Mouse (Mus musculus): ENCODE data around the gene Aadacl3. TPM values are rescaled to one million over a fixed set of nuclear protein-coding genes. Genes with fewer than 3 reads are reported as not detected.

The Aadacl3 gene
- total RNA-seq (2018; cell fraction: chromatin; rRNA removed) = not detected
- not detected for total RNA-seq (2018; cell fraction: cytosol; rRNA removed)
- not detected for total RNA-seq (2018; cell fraction: nucleus; rRNA removed)
- not detected in 3 replicates for polyA plus RNA-seq (2018)

- Histone ChIP-seq H3K4me3 (ENCODE audit: inconsistent target) (no peak within 1 kb of the TSS), H3K79me2 (ENCODE audit: inconsistent target) (no peaks in the 10 kb centered on the region), H3K36me3 (ENCODE audit: inconsistent target) (no peaks in the 10 kb centered on the region), H3K27ac (no peak within 1 kb of the TSS)
- 93% methylated on average over 3 of the region's 3 CpGs for WGBS (ENCODE audit: missing documents)
These were observed at the start of gene Aadacl3 for GRCm38 (mm10) chr4:144463656-144464055. TSS of gene Aadacl3 (minus strand) at chr4:144463756.

GRCm38 (mm10) chr4:144506518-144506917 is 43.0 kb upstream of the Aadacl3 start:
- no peak overlapping the region for H3K4me3 ChIP-seq (ENCODE audit: inconsistent target)
- no peak overlapping the region for H3K27ac ChIP-seq
- H3K79me2 ChIP-seq (ENCODE audit: inconsistent target) = no peaks in the 10 kb centered on the region
- H3K36me3 ChIP-seq (ENCODE audit: inconsistent target) = no peaks in the 10 kb centered on the region
- WGBS (ENCODE audit: missing documents) = 56% methylated on average over 1 of the region's 1 CpGs

GRCm38 (mm10) chr4:144493331-144493730 is 29.8 kb upstream of the Aadacl3 start:
- Histone ChIP-seq H3K79me2 (ENCODE audit: inconsistent target) (no peaks in the 10 kb centered on the region), H3K36me3 (ENCODE audit: inconsistent target) (no peaks in the 10 kb centered on the region), H3K4me3 (ENCODE audit: inconsistent target) (no peak overlapping the region), H3K27ac (no peak overlapping the region)

GRCm38 (mm10) chr4:144468091-144468490 is 4.5 kb upstream of the Aadacl3 start:
- WGBS (ENCODE audit: missing documents) = 71% methylated on average over 1 of the region's 1 CpGs
- Histone ChIP-seq H3K27ac (no peak overlapping the region), H3K79me2 (ENCODE audit: inconsistent target) (no peaks in the 10 kb centered on the region), H3K36me3 (ENCODE audit: inconsistent target) (no peaks in the 10 kb centered on the region), H3K4me3 (ENCODE audit: inconsistent target) (no peak overlapping the region)

- no peaks in the 10 kb centered on the region for H3K36me3 ChIP-seq (ENCODE audit: inconsistent target)
- WGBS (ENCODE audit: missing documents) = 81% methylated on average over 2 of the region's 2 CpGs
- no peak overlapping the region for H3K27ac ChIP-seq
- H3K79me2 ChIP-seq (ENCODE audit: inconsistent target) = no peaks in the 10 kb centered on the region
- H3K4me3 ChIP-seq (ENCODE audit: inconsistent target) = no peak overlapping the region
These were observed 1.6 kb upstream of the Aadacl3 start for GRCm38 (mm10) chr4:144465206-144465605.

GRCm38 (mm10) chr4:144453217-144453616 is 10.3 kb downstream of the Aadacl3 start, which contains the start of gene Gm9944:
TSS of gene Gm9944 (minus strand) at chr4:144453317.
- Histone ChIP-seq H3K79me2 (ENCODE audit: inconsistent target) (no peaks in the 10 kb centered on the region), H3K4me3 (ENCODE audit: inconsistent target) (no peak within 1 kb of the TSS), H3K36me3 (ENCODE audit: inconsistent target) (no peaks in the 10 kb centered on the region), H3K27ac (no peak within 1 kb of the TSS)
- 88% methylated on average over 2 of the region's 2 CpGs for WGBS (ENCODE audit: missing documents)

- H3K4me3 ChIP-seq (ENCODE audit: inconsistent target) = no peak overlapping the region
- H3K36me3 ChIP-seq (ENCODE audit: inconsistent target) = no peaks in the 10 kb centered on the region
- WGBS (ENCODE audit: missing documents) = 27% methylated on average over 2 of the region's 2 CpGs
- H3K27ac ChIP-seq = no peak overlapping the region
- H3K79me2 ChIP-seq (ENCODE audit: inconsistent target) = no peaks in the 10 kb centered on the region
These were observed 15.0 kb downstream of the Aadacl3 start for GRCm38 (mm10) chr4:144448546-144448945.

- Histone ChIP-seq H3K4me3 (ENCODE audit: inconsistent target) (no peak overlapping the region), H3K36me3 (ENCODE audit: inconsistent target) (no peaks in the 10 kb centered on the region), H3K79me2 (ENCODE audit: inconsistent target) (no peaks in the 10 kb centered on the region), H3K27ac (no peak overlapping the region)
- 60% methylated on average over 1 of the region's 1 CpGs for WGBS (ENCODE audit: missing documents)
These were observed 22.0 kb downstream of the Aadacl3 start for GRCm38 (mm10) chr4:144441582-144441981.

GRCm38 (mm10) chr4:144441095-144441494 is 22.5 kb downstream of the Aadacl3 start:
- Histone ChIP-seq H3K36me3 (ENCODE audit: inconsistent target) (no peaks in the 10 kb centered on the region), H3K79me2 (ENCODE audit: inconsistent target) (no peaks in the 10 kb centered on the region), H3K27ac (no peak overlapping the region), H3K4me3 (ENCODE audit: inconsistent target) (no peak overlapping the region)
- 97% methylated on average over 2 of the region's 4 CpGs for WGBS (ENCODE audit: missing documents)

- no peaks in the 10 kb centered on the region for H3K79me2 ChIP-seq (ENCODE audit: inconsistent target)
- no peaks in the 10 kb centered on the region for H3K36me3 ChIP-seq (ENCODE audit: inconsistent target)
- H3K4me3 ChIP-seq (ENCODE audit: inconsistent target) = no peak within 1 kb of the TSS
- no peak within 1 kb of the TSS for H3K27ac ChIP-seq
These were observed 24.9 kb downstream of the Aadacl3 start, which contains the start of gene 1700012P22Rik for GRCm38 (mm10) chr4:144438672-144439071. TSS of gene 1700012P22Rik (minus strand) at chr4:144438772.

- WGBS (ENCODE audit: missing documents) = 66% methylated on average over 5 of the region's 5 CpGs
- no peak overlapping the region for H3K27ac ChIP-seq
- H3K4me3 ChIP-seq (ENCODE audit: inconsistent target) = no peak overlapping the region
- no peaks in the 10 kb centered on the region for H3K79me2 ChIP-seq (ENCODE audit: inconsistent target)
- H3K36me3 ChIP-seq (ENCODE audit: inconsistent target) = no peaks in the 10 kb centered on the region
These were observed 30.3 kb downstream of the Aadacl3 start for GRCm38 (mm10) chr4:144433216-144433615.

- no peak overlapping the region for H3K27ac ChIP-seq
- WGBS (ENCODE audit: missing documents) = 80% methylated on average over 2 of the region's 2 CpGs
- H3K79me2 ChIP-seq (ENCODE audit: inconsistent target) = no peaks in the 10 kb centered on the region
- no peak overlapping the region for H3K4me3 ChIP-seq (ENCODE audit: inconsistent target)
- H3K36me3 ChIP-seq (ENCODE audit: inconsistent target) = no peaks in the 10 kb centered on the region
These were observed 32.8 kb downstream of the Aadacl3 start for GRCm38 (mm10) chr4:144430723-144431122.

- H3K27ac ChIP-seq = no peak overlapping the region
- no peaks in the 10 kb centered on the region for H3K36me3 ChIP-seq (ENCODE audit: inconsistent target)
- WGBS (ENCODE audit: missing documents) = 29% methylated on average over 3 of the region's 3 CpGs
- no peaks in the 10 kb centered on the region for H3K79me2 ChIP-seq (ENCODE audit: inconsistent target)
- H3K4me3 ChIP-seq (ENCODE audit: inconsistent target) = no peak overlapping the region
These were observed 34.7 kb downstream of the Aadacl3 start for GRCm38 (mm10) chr4:144428868-144429267.

- Histone ChIP-seq H3K27ac (no peak overlapping the region), H3K79me2 (ENCODE audit: inconsistent target) (no peaks in the 10 kb centered on the region), H3K4me3 (ENCODE audit: inconsistent target) (no peak overlapping the region), H3K36me3 (ENCODE audit: inconsistent target) (no peaks in the 10 kb centered on the region)
- WGBS (ENCODE audit: missing documents) = 64% methylated on average over 5 of the region's 5 CpGs
These were observed 39.0 kb downstream of the Aadacl3 start for GRCm38 (mm10) chr4:144424590-144424989.

- Histone ChIP-seq H3K4me3 (ENCODE audit: inconsistent target) (no peak overlapping the region), H3K27ac (no peak overlapping the region), H3K36me3 (ENCODE audit: inconsistent target) (no peaks in the 10 kb centered on the region), H3K79me2 (ENCODE audit: inconsistent target) (no peaks in the 10 kb centered on the region)
These were observed 42.9 kb downstream of the Aadacl3 start for GRCm38 (mm10) chr4:144420644-144421043.

GRCm38 (mm10) chr4:144408290-144408689 is 55.3 kb downstream of the Aadacl3 start, which contains the start of gene Pramef12:
TSS of gene Pramef12 (minus strand) at chr4:144408464.
- H3K79me2 ChIP-seq (ENCODE audit: inconsistent target) = no peaks in the 10 kb centered on the region
- H3K36me3 ChIP-seq (ENCODE audit: inconsistent target) = no peaks in the 10 kb centered on the region
- no peak within 1 kb of the TSS for H3K4me3 ChIP-seq (ENCODE audit: inconsistent target)
- WGBS (ENCODE audit: missing documents) = 90% methylated on average over 9 of the region's 9 CpGs
- H3K27ac ChIP-seq = no peak within 1 kb of the TSS

Data from macrophage (primary cell).